Mouse (Mus musculus) gastrocnemius, postnatal 10 days (tissue): ENCODE data around the gene Aff1. TPM values are rescaled to one million over a fixed set of nuclear protein-coding genes. Genes with fewer than 3 reads are reported as not detected.

ENCODE experiments used
- DNase-seq: peaks from one replicate; pipeline ENCODE4 v3.0.0; 2021; ENCODE audit warnings: mixed read lengths
- total RNA-seq, 2 experiments: library from RNA; stranded (reverse); gene quantifications; 2 replicates each; pipeline ENCODE4 v1.2.3; 2021

Gene Aff1
- total RNA-seq, 2 experiments from 2014 or later, result 30.0 to 31.5 TPM

DNA sequence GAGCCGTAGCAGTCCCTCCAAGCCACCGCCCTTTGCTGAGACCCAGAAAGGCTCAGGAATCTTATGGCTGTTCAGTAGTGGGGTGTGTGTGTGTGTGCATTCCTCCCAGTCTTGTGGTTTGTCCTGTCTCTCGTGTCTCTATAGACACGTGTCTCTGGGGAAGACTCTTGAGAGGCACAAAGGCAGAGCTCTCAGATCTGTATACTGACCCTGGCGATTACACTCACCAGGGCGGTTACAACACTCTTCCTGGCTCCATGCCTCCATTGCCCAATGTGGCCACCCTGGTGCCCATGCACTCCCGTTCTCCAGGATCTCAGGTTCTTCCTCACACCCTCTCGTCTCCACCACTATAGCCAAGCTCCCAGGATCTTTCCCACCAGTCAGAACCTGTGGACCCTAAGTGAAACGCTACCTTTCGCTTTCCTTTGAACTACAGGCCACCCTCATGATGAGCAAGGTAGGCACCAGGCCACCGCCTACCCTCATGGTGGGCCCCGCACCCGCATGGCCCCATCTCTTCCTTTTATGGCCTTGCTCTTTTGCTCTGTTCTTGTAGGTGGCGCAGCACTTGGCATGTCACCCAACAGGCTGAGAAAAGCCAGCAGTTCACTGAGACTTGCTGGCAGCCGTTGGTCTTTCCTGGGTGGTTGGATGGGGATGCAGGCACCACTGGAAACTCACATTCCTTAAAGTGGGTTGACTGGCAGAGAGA lies 146.5 kb downstream of the Aff1 start:
- peak; percentile 43 for DNase-seq

DNA sequence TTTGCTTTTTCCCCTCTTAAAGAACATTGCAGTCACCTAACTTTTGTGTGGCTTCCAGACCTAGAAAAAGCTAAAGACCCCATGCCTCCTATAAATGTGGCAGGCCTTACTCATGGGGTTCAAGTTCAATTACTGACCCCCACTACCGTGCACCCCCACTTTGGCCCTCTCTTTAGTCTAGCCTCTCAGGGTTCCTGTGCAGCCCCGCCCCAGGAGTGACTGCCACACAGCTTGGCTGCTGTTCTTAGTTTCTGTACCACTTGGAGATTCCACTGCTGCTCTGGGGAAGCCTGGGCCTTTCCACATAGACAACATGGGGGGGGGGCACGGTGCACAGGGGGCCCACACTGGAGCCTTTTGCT lies 147.1 kb downstream of the Aff1 start:
- no peak for DNase-seq

DNA sequence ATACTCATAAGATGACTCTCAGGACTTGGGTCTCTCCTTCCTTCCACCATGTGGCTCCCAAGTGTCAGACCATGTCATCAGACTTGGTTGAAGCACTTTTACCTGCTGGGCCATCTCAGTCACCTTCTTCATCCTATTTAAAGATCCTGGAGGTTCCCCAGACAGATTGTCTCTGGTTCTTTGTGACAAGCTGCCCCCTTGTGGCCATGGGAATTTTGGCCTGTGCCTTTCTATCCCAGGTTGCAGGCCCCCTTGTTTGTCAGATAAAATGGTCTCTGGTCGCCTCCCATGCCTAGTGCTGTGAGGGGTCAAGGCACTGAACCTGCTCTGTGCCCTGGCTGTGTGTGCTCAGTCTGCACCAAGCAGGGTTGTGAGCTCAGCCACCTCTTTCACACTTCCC lies 151.8 kb downstream of the Aff1 start:
- peak; percentile 50 for DNase-seq

DNA sequence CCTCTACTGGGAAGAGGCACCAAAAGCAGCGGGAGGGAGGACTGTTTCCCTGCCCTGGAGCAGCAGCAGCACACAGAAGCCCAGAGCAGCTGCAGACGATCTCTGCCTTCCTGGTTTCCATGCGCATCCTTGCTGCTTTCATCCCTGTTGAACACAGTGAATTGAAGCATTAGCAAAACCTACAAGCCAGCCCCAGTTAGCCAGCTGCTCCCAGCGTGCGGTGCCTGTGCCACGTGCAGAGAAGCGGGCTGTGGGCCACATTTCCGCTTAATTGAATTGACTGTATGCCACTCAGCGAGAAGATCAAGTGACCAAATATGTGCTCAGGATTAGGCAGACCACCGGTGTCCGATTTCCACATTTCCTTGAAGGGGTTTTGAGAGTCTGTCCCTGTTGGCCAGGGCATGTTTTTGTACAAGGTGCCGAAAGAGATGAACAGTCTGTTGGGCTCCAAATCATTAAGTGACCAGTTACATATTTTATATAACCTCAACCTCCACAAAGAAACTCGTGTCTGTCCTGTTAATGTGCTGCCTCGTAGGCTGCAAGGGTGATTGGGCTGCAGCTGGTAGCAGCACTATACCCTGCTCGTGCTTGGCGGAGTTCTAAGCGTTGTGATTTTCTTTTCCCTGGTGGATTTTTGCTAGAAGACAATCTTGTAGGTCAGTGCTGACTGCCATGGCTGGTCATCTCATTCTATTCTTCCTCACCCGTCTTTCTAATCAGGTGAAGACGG lies 153.4 kb downstream of the Aff1 start:
- peak; percentile 37 for DNase-seq

DNA sequence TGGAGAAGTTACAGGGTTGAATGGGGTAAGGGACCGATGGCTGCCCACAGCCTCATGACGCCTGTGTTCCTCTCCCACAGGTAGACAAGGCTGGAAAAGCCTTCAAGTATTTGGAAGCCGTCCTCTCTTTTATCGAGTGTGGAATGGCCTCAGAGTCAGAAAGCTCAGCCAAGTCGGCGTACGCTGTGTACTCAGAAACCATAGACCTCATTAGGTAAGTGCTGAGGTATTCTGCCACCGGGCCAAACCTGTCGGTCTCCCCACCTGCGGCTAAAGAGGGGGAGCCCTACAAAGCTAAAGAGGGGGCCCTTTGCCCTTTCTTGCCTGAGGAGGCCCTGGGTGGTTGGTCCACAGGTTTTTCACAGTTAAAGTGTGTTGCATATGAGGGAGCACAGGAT lies 154.0 kb downstream of the Aff1 start:
- DNase-seq, result no peak

DNA sequence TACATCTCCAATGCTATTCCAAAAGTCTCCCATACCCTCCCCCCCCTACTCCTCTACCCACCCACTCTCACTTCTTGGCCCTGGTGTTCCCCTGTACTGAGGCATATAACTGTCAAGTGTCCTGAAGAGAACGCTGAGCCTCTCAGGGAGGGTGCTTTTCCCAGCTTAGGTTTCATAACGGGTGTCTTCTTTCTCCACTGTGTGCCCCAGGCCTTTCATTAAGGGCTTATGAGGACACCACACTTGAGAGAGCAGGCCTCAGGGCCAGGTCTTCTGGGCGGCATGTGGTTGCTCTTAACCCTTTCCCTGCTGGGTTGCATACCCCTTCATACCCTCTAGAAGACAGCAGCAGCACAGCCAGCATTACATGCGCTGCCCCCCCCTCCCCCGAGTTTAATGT lies 154.4 kb downstream of the Aff1 start:
- no peak for DNase-seq

DNA sequence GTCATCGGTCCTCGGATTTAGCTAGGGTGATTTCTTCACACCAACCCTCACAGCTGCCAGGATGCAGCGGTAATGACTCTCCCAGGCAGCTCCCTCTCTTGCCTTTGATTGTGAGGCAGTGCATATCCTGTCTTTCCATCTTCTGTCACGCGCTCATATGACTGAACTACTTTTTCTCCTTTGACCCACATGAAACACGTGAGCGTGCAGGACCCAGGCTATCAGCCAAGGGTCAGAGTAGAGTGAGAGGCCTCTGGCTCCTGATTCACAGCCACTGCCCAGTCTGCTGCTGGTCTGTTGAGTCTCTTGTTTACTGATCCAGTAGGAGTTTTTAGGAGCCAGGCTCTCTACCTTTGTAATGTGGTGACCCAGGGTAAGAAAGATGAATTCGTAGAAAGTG lies 156.4 kb downstream of the Aff1 start:
- DNase-seq, result no peak

DNA sequence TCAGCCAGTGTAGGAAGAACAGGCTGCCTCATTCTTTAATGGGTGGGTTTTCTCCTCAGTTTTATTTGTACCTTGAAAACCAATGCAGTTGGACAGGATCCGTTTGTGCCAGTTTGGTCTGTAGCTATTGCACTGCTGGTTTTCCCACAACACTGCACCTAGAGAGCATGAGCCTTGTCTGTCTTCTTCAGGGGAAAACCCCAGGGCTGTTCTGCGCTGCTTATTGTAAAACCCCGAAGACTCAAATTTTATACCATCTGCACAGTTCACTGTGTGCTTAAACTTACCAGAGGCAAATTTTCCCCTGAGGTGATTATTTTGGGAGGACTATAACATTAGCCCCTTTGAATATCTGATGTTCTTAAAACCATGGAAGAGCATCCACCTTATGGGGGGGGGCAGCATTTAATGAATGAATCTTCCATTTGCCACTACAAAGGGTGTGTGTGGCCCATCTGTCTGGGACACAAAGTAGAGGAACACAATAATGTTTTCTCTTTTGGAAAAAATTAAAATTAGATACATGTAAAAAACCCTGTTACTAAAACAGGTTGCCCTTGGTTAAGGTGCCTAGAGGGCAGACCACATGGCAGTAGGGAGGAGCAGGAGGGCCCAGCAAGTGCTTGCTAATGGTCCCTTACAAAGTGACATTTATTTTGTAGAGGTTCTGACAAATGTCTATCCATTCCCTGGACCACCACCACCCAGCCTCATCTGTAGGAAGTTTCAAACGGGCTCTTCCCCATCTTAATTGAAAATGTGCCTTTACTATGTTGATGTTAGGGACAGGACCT lies 160.8 kb downstream of the Aff1 start:
- DNase-seq, result no peak

DNA sequence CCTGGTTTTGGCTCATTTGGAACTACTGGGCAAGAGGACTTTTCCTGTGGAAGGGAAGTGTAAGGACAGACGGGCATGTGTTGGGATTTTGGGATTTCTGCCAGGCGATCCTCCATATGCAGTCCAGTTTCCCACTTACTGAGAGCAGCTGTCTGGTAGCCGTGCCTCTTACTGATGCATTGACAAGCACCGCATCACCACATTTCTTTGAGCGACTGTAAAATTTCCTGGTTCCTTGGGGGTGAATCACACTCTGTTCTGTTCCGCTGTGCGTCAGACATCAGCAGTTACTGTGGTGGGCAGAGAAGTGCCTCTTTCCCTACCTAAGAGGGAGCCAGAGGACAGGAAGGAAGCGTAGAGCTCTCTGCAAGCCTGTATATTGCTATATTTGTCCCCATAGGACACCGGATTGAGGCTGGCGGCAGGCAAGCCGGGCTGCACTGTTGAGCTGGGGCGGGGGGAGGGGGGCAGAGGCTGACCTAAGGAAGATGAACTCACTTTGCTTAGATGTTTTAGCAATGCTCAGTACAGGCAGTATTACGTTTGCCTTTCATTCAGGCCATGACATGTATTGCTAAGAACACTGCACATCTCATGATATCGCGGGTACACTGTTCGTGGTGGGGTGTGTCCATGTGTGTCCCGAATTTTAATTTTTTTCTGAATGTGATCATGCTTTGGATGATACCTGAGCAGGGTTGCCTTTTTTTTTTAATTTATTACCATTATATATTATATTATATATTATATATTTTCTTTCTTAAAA lies 162.1 kb downstream of the Aff1 start:
- DNase-seq, result no peak

DNA sequence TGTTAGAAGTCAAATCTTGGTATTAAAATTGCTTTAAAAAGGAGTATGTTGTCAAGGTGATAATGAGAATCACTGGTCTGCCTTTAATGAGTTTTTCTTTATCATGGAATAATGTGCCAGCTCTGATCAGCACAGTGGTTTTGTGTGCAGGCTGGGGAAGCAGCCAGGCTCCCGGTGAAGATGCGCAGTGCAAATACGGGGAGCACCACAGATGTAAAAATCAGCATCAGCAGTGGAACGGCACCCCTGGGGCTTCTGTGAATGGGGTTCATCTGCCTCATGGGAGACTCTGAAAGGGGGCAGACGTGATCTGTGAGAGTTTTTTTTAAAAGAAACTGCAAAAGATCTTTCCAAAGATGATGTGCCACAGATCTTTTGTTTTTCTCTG lies 162.6 kb downstream of the Aff1 start:
- DNase-seq, result no peak

DNA sequence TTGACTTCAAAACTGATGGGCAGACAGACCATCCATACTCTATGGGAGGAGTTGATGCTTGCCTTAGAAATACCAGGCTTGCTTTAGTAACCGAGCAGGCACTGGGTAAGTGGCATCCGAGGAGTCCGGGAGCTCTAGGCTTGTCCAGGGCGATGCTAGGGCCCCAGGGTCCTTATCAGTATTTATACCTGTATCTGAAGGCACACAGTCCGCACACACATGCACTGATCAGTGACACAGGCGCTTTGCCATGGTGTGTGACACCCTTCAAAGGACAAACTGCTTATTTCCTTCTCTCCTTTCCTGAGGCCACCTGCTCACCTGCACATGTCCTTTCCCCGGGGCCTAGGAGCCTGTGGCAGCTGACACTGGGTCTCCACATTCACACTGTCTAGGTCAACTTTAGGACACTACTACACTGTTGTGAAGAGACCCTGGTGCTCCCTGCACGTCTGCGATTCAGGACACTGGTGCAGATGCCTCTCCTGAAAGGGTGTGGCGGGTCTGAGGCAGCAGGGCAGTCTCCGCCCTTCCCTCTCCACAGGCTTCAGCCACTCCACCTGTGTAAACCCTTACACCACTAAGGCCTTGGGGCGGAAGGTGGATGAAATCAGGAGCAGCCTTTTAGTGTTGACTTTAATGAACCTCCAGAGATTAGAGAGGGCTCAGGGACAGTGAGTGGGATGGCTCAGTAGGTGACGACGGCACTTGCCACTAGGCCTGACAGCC lies 163.5 kb downstream of the Aff1 start:
- DNase-seq, result no peak

DNA sequence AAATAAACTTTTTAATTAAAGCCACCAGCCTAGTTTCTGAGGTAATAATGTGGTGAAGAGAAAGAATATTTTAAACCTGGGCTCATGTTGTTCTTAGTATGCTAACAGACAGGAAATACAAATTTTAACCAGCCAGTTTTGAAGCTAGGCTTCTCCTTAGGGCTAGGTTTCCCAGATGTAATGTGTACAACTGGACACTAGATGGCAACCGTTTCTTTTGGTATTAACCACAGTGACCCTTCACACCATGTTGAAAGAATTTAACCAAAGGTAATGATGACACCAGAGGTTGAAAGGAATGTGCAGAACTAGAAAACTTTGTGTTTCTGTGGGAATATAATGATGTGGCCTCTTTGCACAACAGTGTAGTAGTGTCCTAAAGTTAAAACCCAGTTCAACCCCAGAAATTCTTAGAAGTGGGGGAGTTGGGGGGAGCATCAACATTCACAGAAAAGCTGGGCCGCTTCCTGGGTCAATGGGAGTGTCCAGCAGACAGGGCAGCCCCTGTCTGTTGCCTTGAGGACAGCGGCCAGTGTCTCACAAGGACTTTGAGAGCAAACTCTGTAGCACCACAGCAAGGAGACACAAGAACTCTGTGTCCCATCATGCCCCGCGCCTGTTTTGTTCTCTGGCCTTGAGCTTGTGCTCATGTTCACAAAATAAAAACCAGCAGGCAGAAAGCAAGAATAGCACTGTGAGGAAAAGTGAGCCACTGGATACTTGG lies 164.3 kb downstream of the Aff1 start:
- DNase-seq, result no peak

DNA sequence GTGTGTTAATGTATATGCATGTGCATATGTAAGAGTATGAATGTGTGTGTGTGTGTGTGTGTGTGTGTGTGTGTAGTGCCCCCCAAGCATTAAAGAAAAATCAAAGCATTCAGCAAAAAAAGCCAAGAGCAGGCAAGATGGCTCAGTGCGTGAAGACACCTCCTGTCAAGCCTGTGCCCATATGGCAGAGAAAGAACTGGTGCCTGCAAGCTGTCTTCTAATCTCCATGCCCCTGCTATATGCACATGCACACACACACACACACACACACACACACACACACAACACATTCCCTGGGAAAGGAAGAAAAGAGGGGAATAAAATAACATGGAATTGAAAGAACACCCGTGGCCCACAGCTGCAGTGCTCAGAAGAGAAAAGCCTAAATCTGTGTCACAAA lies 165.0 kb downstream of the Aff1 start:
- no peak for DNase-seq

DNA sequence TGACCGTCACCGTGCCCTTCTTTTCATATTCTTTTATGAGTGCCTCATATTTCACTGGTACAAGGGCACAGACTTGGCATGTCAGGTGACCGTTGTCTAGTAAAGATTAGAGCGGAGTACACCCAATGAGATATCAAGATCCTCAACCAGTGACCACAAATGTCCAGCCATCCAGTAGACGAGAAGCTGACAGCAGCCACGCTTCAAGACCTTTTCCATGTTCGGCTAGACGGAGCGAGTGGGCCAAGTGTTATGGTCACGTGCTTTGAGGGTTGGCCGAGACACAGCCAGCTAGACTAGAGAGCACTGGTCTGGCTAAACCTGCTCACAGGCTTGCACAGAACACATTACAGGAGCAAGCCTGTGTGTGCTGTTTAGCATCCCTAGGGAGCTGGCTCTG lies 168.4 kb downstream of the Aff1 start:
- DNase-seq, result no peak

DNA sequence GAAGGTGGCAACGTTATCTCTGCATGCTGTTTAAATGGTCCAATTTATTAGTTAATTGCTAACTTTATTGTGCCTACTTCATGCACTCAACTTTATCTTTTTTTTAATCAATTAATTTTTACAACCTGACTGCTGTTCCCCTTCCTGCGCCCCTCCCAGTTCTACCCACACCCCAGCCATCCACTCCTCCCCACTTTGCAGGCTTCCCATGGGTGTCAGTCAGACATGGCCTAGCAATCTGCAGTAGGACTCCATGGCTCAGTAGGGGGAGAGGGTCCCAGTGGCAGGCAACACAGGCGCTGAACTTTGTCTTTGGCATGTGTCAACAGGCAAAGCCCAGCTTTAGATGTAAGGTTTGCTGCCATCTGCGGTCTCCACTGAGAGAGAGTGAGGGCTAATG lies 171.6 kb downstream of the Aff1 start:
- no peak for DNase-seq

DNA sequence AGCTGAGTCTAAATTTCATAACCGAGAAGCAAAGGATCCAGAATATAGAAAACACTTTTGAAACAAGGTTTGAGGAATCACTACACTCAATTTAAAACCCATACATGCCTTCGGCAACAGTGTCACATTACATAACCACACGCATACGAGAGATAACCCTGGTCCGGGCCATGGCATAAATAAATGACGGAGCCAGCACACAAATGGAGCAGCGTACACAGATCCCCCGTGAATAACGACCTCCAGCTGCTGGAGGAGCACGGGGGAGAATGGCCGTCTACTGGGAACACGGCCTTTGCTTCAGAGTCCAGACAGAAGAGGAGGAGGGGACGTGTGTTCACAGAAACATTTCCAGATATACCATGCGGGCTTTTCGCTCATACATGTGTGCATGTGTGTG lies 197.6 kb downstream of the Aff1 start:
- no peak for DNase-seq

DNA sequence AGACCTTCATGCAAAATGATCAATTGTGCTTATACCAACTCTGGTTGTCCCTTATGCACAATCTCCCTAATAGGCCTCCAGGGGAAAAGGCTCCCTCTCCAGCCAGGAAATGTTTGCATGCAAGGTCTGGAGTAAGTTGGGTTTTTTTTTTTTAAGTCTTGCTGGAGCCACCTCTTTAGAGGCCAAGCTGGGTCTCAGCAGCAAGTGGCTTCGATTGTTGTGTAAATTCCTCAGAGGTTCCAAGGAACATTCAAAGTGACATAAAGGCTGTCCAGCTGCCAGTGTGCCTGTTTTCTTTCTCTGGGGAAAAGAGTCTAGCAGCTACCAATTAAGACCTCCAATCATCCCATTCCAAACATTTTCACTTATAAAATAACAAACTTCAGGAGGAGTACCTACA lies 206.1 kb downstream of the Aff1 start:
- DNase-seq, result no peak
